Mouse (Mus musculus): ENCODE data around the gene Asic2. TPM values are rescaled to one million over a fixed set of nuclear protein-coding genes. Genes with fewer than 3 reads are reported as not detected.

Gene Asic2
- total RNA-seq, 2 experiments from 2014 or later = 52.8 to 57.6 TPM

GRCm38 (mm10) chr11:80848131-80848530 is 1120.1 kb downstream of the Asic2 start:
- intact Hi-C loops (cut with DNase I) = no loop called here
- DNase-seq = no peak

- DNase-seq = no peak
- intact Hi-C loops (cut with DNase I) = no loop called here
These were observed 1122.1 kb downstream of the Asic2 start for GRCm38 (mm10) chr11:80846115-80846514.

- intact Hi-C loops (cut with DNase I) = no loop called here
- no peak for DNase-seq
These were observed 1122.8 kb downstream of the Asic2 start for GRCm38 (mm10) chr11:80845486-80845885.

GRCm38 (mm10) chr11:80843435-80843834 is 1124.8 kb downstream of the Asic2 start:
- intact Hi-C loops (cut with DNase I) = no loop called here
- no peak for DNase-seq

- no peak for DNase-seq
- intact Hi-C loops (cut with DNase I) = loop anchor here (10.0 kb wide), 1 partner anchor 776 kb away; no protein-coding TSS in a partner anchor
These were observed 1129.5 kb downstream of the Asic2 start for GRCm38 (mm10) chr11:80838724-80839123.

GRCm38 (mm10) chr11:80835841-80836240 is 1132.4 kb downstream of the Asic2 start:
- intact Hi-C loops (cut with DNase I) = loop anchor here (10.0 kb wide), 1 partner anchor 779 kb away; no protein-coding TSS in a partner anchor
- DNase-seq = no peak

GRCm38 (mm10) chr11:80835395-80835794 is 1132.9 kb downstream of the Asic2 start:
- DNase-seq = no peak
- intact Hi-C loops (cut with DNase I) = loop anchor here (10.0 kb wide), 1 partner anchor 779 kb away; no protein-coding TSS in a partner anchor

Other genes with a start within 250 kb of the Asic2 start
- gene 5530401A14Rik, start 107.8 kb downstream of the Asic2 start, total RNA-seq (2021) = under 1 TPM; 0.12 to 0.32 TPM
- gene Ccl2, start 67.1 kb upstream of the Asic2 start, total RNA-seq (2021) = 1 to 10 TPM in 1 of 2 experiments, not detected in 1; 1.2 TPM
- gene Gm17268, start 70.1 kb upstream of the Asic2 start, total RNA-seq (2021) = not detected
- not detected for gene Ccl7, start 77.3 kb upstream of the Asic2 start, total RNA-seq (2021)
- gene Ccl11, start 89.4 kb upstream of the Asic2 start, total RNA-seq (2021) = not detected
- 1 to 10 TPM; 1.1 TPM for gene Ccl12, start 133.4 kb upstream of the Asic2 start, total RNA-seq (2021)
- gene Ccl8, start 146.7 kb upstream of the Asic2 start, total RNA-seq (2021) = not detected